Mouse (Mus musculus) cerebellum, adult 9-10 months (tissue): ENCODE measurements around the gene Eppin.
A peak's percentile ranks its signal among the peaks of the same experiment; 100 is the strongest.
"Not testable (repeated sequence)": the region's sequence is repeated elsewhere in the genome, so short reads cannot be mapped to it uniquely, and the experiment has no call there.

Experiments
- DNase-seq: peaks from one replicate; pipeline ENCODE4 v3.0.0; 2022

Eppin gene

DNA sequence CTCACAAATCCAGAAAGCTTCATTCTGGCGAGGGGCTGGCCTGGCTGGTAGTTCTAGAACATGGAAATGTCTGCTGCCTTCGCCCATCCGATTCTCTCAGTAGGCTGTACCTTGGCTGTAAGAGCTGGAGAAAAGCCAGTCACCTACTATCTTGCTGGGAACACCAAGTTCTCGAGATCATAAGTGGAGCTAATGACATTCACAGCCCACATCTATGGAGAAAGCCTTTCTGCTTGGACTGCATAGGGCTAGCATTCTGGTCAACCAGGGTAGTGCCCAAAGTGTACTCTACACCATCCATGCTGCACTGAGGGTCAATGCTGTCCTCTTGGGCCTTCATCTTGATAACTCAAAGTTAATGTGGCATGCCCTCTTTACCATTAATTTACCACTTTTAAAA, at the start of gene Eppin:
Eppin (minus strand) TSS at position 101 of the 400 bp plus-strand sequence.
- DNase-seq: no peak

DNA sequence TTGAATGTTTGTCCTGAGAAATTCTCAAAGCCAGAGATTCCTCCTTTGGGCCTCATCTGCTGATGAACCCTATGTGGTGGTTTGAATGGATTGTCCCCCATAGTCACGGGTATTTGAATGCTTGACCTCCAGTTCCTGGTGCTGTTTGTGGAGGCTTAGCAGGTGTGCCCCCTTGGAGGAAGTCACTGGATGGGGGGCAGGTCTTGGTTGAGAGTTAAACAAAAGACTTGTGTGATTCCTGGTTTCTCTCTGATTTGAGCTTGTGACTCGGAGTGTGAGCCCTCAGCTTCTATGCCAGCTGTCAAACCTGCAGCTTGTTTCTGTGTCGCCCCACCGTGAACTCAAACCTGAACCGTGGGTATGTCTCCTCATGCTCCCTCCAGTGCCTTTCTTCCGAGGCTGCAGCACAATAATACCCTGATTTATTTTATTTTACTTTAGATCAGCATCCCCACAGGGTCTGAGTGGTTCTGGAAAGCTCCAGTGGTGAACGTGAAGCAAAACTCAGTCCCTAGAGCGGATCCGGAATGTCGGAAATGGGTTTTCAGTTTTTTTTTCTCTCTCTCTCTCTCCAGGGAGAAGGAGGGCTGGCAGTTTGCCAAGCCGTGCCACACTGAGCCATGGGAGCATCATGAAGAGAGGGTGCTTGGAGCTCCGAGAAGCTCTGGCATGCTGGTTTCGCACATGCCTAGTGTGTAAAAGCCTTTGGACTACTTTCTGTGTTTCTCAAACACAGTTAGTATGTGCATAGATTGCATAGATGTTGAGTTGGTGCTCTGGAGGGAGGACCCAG, 48.7 kb upstream of the Eppin start:
- no peak for DNase-seq

DNA sequence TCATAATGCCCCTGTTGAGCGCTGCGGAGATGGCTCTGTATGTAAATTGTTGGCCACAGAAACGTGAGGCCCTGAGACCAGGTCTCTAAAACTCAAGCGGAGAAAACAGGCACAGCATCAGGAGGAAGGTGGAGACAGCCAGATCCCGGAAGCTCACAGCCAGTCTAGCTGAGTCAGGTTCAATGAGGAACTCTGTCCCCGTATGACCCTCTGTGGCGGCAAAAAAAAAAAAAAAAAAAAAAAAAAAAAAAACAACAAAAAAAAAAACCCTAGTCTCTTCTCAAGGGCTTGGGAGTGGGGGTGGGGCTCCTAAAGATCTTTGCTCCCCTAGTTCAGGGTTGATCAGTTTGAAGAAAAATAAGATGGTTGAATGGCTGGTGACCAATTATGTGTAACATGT, 47.7 kb upstream of the Eppin start:
- DNase-seq: no peak

DNA sequence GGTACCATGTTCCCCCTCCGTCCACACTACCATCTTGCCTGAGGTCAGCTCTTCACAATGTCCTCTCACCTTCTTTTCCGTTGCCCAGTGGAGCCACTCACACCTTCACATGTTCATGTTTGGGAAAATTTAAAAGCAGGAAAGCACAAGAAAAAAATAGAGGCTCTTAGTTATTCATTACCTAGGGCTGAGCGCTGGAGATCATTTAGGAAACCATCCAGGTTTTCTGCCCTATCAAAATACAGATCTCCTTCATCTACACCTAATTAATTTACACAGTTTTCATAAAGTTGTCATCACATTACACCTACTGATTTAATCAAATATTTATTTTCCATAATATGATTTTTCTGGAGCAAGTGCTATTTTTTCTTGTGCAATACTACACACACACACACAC, 45.3 kb upstream of the Eppin start, which contains the start of gene Wfdc16:
Wfdc16 (minus strand) TSS at position 101 of the 400 bp plus-strand sequence.
- no peak for DNase-seq

DNA sequence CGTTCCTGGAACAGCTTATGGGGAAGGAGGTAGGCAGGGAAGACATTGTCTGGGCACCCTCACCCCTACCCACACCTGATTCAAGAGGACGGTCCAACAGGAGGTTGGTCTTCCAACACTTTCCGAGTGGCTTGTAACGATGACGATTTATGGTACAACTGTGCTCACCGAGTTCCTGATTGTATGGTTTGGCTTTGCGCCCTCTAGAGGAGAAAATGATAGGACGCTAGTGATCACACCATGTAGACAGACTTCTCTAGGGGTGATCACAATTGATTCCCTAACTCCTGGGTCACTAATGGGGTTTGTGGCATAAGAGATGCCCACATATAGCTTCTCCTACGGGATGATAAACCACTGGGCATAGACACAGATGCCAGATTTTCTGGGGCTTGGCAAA, 41.9 kb upstream of the Eppin start:
- no peak for DNase-seq

DNA sequence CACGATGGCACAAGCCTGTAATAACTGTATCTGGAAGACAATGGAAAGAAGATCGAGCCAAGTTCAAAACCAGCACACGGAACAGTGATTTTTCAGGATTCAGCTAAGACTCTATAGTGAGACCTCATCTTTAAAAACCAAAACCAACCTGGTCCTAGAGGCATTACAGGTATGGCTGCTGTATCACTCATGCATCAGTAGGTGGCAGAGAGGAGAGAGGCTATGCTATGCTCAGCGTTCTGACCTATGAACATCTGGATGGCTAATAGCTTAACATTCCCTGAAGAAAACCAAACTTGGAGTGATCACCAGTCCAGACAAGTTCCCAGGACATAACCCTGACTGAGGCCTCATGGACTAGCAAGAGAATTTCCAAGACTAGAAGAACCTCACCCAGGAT, 28.4 kb upstream of the Eppin start:
- DNase-seq: no peak

DNA sequence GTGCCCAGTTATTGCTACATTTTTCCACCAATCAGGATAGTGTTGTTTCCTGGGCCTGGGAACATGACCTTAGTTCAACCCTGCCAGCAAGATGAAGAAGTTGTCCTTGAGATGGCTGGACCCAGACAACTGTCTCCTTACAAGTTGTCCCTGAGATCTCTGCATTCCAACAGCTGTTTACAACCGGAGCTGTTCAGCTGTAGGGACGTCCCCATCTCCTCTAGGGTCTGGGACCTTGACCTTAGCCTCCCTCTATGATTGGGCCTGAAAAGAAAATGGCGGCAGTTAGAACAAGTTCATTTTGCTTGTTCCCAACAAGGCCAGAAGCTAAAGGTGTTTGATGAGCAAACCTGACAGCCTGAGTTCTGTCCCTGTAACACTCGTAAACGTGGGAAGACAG, 25.7 kb upstream of the Eppin start:
- no peak for DNase-seq

DNA sequence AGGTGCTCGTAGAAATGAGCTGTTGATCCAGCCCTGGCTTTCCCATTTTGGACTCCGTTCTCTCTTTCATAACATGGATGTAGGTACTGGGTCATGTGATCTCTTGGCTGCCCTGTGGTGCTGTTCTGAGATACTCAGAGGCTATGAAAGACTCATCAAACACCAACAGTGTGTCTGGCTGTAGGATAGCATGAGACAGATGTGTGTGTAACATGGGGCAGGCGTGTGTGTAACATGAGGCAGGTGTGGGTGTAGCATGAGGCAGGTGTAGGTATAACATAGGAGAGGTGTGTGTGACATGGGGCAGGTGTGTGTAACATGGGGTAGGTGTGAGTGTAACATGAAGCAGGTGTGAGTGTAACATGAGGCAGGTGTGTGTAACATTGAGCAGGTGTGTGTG, 22.0 kb upstream of the Eppin start:
- no peak for DNase-seq

DNA sequence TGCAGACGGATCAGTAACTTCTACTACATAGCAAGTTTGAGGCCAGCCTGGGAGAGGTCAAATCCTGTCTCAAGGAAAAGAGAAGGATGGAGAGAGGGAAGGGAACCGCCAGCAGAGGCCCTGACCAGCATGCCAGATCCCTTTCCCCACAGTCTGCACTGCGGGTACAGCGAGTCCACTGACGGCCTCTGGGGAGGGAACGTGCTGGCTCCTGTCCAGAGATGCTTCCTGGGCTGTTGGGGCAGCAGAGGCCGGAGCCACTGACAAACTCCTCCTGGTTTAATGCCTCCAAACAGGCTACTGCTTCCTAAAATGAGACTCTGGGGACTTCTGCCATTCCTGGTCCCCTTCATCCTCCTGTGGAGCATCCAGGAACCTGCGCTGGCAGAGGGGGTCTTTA, 20.1 kb upstream of the Eppin start, which contains the start of the genes Wfdc6b and Wfdc8:
Wfdc6b (plus strand) TSS at position 52 of the 400 bp plus-strand sequence.
Wfdc8 (minus strand) TSS at position 156 of the 400 bp plus-strand sequence.
- not testable (repeated sequence) for DNase-seq

DNA sequence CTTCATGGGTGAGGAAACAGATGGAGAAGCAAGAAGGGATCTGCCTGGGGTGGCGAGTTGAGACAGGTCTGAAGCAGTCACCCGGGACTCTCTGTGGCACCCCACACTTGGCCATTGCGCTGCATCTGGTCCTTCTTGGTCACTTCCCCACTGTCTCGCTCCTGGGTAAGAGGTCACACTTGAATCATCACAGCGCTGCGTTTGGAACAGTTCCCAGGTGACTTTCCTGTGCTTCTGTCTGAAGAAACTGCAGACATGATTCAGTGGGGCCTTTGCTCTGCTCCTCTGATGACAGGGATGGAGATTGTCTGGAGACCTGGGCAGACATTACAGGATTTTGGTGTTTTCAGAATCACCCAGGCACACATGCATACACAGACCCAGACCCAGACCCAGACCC, 15.4 kb upstream of the Eppin start:
- DNase-seq: no peak

DNA sequence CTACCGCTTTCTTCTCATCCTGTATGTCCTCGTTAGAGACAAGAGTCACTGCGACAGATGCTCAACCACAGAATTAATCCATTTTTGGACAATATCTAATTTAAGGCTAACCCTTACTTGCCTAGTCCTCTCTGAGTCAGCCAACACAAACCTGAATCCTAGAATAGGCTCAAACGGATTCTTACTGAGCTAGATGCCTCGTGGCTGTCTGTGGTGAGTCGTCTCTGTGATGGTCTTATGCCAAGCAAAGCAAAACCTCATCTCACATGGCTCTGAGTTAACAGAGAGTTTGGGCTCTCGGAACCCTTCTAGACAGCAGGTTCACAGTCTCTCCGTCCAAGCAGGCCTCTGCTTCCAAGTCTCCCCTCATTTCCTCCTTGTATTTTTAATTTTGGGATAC, 11.0 kb upstream of the Eppin start:
- no peak for DNase-seq

DNA sequence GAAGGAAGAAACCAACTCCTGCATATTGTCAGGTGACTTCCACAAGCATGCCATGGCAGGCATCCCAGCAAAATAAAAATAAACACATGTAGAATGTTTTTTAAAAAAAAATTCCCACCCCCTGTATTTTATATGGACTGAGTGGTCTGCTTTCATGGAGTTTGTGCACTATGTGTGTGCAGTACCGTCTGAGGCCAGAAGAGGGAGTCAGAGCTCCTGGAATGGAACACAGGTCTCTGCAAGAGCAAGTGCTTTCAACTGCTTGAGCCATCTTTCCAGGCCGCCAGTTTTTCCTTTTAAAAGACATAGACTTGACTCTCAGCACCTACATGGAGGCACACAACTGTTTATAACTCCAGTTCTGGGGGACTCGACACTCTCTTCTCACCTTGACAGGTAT, 10.1 kb upstream of the Eppin start:
- no peak for DNase-seq

DNA sequence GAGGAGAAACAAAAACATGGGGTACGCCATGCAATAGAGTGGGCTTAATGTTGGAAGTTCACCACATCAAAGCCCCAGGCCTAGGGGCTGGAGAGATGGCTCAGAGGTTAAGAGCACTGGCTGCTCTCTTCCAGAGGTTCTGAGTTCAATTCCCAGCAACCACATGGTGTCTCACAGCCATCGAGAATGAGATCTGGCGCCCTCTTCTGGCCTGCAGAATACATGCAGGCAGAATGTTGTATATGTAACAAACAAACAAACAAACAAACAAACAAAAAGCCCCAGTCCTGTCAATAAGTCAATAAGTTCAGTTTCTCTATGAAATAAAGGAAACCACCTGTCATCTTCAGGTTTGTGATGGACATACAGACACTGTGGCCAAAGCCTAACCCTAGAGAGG, 6.8 kb upstream of the Eppin start:
- DNase-seq: no peak

DNA sequence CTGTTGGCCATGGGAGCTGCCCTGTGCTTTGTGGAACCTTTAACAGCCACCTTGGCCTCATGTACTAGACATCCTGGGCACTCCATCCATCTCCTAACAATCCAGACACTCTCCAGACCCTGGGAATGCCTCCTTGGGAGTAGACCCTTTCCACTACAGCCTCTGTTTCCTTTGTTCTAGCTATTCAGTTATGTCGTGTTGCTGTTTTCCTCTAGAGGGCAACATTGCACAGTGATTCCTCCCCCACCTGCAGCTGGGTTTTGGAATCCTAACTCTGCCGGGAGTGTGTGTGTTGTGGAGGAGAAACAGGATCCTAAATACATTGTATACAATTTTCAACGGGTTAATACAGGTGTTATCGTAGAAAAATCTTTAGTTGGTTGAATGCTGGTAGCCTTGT, 1.4 kb downstream of the Eppin start:
- DNase-seq: peak; percentile 1

DNA sequence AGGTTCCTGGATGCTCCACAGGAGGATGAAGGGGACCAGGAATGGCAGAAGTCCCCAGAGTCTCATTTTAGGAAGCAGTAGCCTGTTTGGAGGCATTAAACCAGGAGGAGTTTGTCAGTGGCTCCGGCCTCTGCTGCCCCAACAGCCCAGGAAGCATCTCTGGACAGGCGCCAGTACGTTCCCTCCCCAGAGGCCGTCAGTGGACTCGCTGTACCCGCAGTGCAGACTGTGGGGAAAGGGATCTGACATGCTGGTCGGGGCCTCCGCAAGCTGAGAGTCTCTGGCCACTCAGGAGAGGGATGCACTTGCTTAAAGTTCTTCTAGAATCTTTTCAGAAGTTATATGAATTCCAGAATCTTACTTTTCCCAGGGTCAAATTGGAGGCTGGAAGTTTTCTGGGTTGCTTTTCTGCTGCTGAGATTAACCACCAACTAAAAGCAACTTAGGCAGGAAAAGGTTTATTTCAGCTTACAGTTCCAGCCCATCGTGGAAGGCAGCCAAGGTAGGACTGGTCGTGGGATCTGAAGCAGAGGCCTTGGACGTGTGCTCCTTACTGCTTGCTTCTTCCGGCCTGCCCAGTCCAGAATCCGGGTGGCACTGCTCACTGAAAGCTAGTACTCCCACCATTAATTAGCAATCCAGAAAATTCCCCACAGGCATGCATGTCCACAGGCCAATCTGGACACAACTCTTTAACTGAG, 8.2 kb downstream of the Eppin start, which contains the start of gene Wfdc6a:
Wfdc6a (minus strand) TSS at position 423 of the 701 bp plus-strand sequence.
- DNase-seq: not testable (repeated sequence)

DNA sequence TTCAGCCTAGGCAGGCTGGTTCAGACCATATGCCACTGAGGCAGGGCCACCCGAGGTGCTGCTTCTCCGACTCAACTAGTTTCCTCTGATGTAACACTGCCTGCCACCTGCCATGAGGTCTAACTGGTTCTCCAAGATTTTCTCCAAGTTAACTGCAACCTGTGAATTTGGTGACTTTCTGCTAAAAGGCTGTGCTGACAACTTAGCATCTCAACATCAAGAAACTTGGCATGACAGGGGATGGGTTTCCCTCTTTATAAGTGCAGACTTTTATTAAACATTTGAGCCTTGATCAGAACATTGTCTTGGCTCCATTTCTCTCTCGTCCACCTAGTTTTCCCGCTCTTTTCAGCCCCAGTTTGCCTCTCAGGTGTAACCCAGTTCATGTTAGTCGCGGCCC, 20.0 kb downstream of the Eppin start, which contains the start of gene Spint3:
Spint3 (minus strand) TSS at position 101 of the 400 bp plus-strand sequence.
- not testable (repeated sequence) for DNase-seq

DNA sequence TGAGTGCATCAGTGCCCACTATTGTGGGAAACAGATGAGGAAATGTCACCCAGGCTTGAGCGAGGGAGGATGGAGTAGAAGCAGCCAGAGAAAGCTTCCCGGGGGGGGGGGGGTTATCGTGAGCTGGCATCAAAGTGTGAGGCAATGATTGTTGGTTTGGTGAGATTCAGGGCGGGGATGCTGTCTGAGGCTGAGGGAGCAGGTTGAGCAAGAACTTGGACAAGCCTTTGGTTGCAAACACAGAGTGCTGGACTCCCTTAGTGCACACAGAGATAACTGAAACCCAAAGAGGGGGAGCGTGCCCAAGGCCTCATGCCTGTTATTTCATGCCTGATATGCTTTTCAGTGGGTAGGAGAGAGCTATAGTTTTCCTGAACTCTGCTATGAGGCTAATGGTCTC, 25.9 kb downstream of the Eppin start:
- DNase-seq: no peak

DNA sequence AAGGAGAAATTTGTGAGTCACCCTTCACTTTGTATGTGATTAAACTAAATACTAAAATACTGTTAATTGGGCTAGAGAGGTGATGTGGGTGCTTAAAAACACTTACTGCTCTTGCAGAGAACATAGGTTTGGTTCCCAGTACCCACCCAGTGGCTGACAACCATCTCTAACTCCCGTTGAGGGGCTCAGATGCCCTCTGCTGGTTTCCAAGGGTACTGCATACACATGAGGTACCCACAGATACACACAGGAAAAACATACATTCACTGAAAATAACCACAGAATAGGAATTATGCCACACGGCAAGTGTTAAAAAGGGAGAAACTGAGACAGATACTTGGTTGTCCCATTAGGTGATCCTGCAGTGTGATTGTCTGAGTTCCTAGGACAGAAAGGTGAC, 26.4 kb downstream of the Eppin start:
- no peak for DNase-seq

DNA sequence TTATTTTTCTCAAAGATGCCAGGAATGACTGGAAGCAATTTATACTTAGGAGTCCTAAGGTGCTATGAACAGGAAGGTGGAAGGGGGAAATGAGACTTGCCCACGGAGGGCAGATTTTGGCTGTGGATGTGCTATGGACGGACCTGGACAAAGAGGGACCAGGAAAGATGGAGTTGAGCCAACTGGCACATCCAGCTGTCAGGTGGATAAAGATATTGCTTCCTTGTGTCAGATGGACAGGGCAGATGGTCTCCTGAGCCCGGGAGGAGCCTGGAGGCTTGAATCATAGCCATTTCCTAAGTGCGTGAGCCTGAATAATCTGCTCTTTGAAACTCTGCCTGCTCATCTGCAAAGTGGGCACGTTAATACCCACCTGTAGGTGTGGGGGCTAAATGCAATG, 29.0 kb downstream of the Eppin start:
- DNase-seq: no peak

DNA sequence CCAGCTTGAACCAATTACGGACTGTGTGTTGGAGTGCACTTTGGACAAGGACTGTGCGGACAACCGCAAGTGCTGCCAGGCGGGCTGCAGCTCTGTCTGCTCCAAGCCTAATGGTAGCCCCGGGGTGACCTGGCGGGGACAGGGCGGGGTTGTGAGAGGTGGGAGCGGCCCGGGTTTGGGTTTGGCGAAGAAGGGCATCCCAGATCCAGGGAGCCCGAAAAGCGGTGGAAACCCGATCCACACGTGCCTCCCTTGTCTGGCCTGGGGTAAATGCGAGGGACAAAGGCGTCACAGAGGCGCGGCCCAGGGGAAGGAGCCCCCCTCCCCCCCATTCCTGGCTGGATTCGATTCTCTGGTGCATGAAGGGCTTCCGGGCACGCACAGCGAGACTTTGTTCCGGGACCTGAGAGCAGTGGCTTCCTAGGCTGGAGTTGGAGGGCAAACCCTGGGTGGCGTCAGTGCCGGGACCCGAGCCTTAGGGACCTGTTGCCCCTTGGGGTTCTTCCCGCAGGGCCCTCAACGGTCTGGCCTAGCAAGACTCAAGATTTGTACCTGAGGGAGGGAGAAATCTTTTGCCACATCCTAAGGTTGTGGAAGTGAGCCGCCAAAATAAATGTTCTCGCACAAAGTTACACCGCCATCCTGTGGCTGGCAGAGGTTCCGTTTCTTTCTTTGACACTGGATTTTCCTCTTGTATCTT, 29.9 kb downstream of the Eppin start:
- DNase-seq: no peak

DNA sequence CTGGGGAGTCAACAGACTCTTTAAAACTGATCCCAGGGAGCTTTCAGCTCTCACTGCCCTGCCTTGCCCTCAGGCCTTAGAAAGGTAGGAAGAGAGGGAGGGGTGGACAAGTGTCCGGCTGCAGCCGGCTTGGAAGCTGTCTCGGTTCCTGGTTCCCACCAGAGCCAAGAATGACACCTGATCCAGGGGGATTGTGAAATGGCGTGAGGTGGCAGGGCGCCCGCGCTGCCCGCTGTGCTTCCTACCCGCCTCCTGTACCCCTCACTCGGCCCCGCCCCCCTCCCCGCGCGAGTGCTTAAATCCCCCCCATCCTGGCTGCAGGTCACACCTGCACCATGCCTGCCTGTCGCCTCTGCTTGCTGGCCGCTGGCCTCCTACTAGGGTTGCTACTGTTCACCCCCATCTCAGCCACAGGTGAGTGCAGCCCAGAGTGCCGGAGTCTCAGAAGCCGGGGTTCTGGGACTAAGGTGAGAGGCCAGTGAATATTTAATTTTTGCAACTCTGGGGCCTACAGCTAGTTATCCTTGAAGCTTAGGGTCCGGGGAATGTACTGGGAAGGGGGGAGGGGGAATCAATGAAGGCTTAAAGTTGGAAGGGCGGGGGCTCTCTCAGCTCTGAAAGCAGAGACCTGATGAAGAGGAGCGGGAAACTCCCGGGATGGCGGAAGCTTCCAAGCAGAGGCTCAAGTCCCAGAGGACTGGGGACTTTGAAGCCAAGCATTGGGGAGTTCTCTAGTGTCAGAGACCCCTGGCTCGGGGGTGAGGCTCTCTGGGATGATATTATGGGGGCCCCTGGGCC, 30.8 kb downstream of the Eppin start, which contains the start of gene Wfdc2:
Wfdc2 (plus strand) TSS at position 23 of the 798 bp plus-strand sequence.
- no peak for DNase-seq

DNA sequence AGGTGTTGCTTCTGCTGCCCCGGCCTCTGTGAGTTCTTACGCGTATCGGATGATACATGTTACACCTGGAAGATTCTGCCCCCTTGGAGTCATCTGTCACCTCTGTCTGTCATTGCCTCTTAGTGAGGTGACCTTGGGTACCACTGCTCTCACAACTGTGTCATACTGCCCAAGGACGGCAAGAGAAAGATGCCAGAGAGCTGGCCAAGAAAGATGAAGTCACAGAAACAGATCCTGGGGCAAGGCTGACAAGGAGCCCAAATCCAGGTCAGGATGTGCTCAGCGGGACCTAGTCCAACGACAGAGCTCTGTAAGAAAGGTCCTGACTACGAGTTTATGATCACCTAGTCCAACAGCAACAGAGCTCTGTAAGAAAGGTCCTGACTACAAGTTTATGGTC, 33.3 kb downstream of the Eppin start:
- DNase-seq: no peak
